Comparison of ENCODE assay signal across 9 mouse cellular contexts in genomic region chr7:130681798-130682197, GRCm38 (mm10).
DNase-seq lines count a peak whose midpoint lies in the region; ATAC-seq lines count a peak whose summit lies in the region.
"Had no signal": no experiment of that assay in that cellular context is flagged by ENCODE, and none has a peak within 500 bp of the region (broad histone marks: within the 10 kb centered on the region; RNA-seq: fewer than 3 reads in every experiment).

No protein-coding gene starts in this region.

- H3K27me3 ChIP-seq in hindbrain, embryonic 11.5 days (ENCODE audit: control insufficient read depth, insufficient read depth, low read length), result no peaks in the 10 kb centered on the region
- H3K27me3 ChIP-seq in hindbrain, embryonic 12.5 days, result no peaks in the 10 kb centered on the region
- no peaks in the 10 kb centered on the region for H3K27me3 ChIP-seq in limb, embryonic 15.5 days
- no peaks in the 10 kb centered on the region for H3K27me3 ChIP-seq in liver, embryonic 11.5 days (replicated peaks; ENCODE audit: control insufficient read depth, insufficient read depth, low read length)

- H3K27ac ChIP-seq in hindbrain, embryonic 11.5 days (ENCODE audit: low read depth, low read length), result no peak overlapping the region
- no peak overlapping the region for H3K27ac ChIP-seq in hindbrain, embryonic 12.5 days
- H3K27ac ChIP-seq in limb, embryonic 15.5 days, result peak overlapping the region; percentile 47; the same call in 1 of the 2 replicates
- no peak overlapping the region for H3K27ac ChIP-seq in liver, embryonic 11.5 days (ENCODE audit: low read depth, low read length)

- no peak for ATAC-seq in hindbrain, embryonic 11.5 days (ENCODE audit: low FRiP score)
- no peak for ATAC-seq in hindbrain, embryonic 12.5 days (ENCODE audit: low FRiP score)
- ATAC-seq in limb, embryonic 15.5 days (ENCODE audit: insufficient number of reproducible peaks, low FRiP score, low TSS enrichment, low read depth), result no peak
- ATAC-seq in liver, embryonic 11.5 days (replicated peaks; ENCODE audit: low FRiP score), result no peak

- 0 out of 2 replicates have a peak overlapping the region, but pooled peaks have one; percentile 27 for H3K9ac ChIP-seq in hindbrain, embryonic 11.5 days (ENCODE audit: low read depth, low read length)
- H3K9ac ChIP-seq in hindbrain, embryonic 12.5 days, result no peak overlapping the region; the same call in 1 of the 2 replicates
- H3K9ac ChIP-seq in limb, embryonic 15.5 days, result no peak overlapping the region
- no peak overlapping the region for H3K9ac ChIP-seq in liver, embryonic 11.5 days (ENCODE audit: low read depth, low read length)

- DNase-seq in hindbrain, embryonic 11.5 days (ENCODE audit: low spot score), result no peak
- DNase-seq in adrenal gland, postnatal 14 days, result peak; percentile 61
- peak; percentile 64 to 69 for DNase-seq in frontal cortex, postnatal 14 days (ENCODE audit: low spot score in 2 of 2)
- DNase-seq in kidney, postnatal 14 days, result peak; percentile 84
- DNase-seq in B cell, adult 2 months, result no peak
- DNase-seq in liver, embryonic 11.5 days (ENCODE audit: low spot score), result no peak

- no peaks in the 10 kb centered on the region for H3K36me3 ChIP-seq in hindbrain, embryonic 11.5 days (ENCODE audit: control insufficient read depth, insufficient read depth, low read length)
- no peaks in the 10 kb centered on the region for H3K36me3 ChIP-seq in hindbrain, embryonic 12.5 days
- no peaks in the 10 kb centered on the region for H3K36me3 ChIP-seq in limb, embryonic 15.5 days
- H3K36me3 ChIP-seq in liver, embryonic 11.5 days (ENCODE audit: control insufficient read depth, insufficient read depth, low read length), result no peaks in the 10 kb centered on the region
- H3K36me3 ChIP-seq: G1E had no signal

- H3K4me3 ChIP-seq in hindbrain, embryonic 11.5 days (ENCODE audit: low read depth, low read length), result no peak overlapping the region
- H3K4me3 ChIP-seq in hindbrain, embryonic 12.5 days, result no peak overlapping the region
- no peak overlapping the region for H3K4me3 ChIP-seq in limb, embryonic 15.5 days
- H3K4me3 ChIP-seq in liver, embryonic 11.5 days (ENCODE audit: low read depth, low read length), result no peak overlapping the region

- H3K4me2 ChIP-seq in hindbrain, embryonic 11.5 days (replicated peaks; ENCODE audit: low read depth, low read length), result no peak overlapping the region
- no peak overlapping the region for H3K4me2 ChIP-seq in hindbrain, embryonic 12.5 days (replicated peaks)
- no peak overlapping the region for H3K4me2 ChIP-seq in limb, embryonic 15.5 days
- H3K4me2 ChIP-seq in liver, embryonic 11.5 days, result no peak overlapping the region

- no peaks in the 10 kb centered on the region for H3K9me3 ChIP-seq in hindbrain, embryonic 11.5 days (ENCODE audit: control insufficient read depth, low read length)
- no peaks in the 10 kb centered on the region for H3K9me3 ChIP-seq in hindbrain, embryonic 12.5 days (replicated peaks)
- no peaks in the 10 kb centered on the region for H3K9me3 ChIP-seq in limb, embryonic 15.5 days
- H3K9me3 ChIP-seq in liver, embryonic 11.5 days (ENCODE audit: control insufficient read depth, low read length), result no peaks in the 10 kb centered on the region

- WGBS in hindbrain, embryonic 11.5 days, result 86% methylated on average over 4 of the region's 4 CpGs
- WGBS in hindbrain, embryonic 12.5 days, result 85% methylated on average over 4 of the region's 4 CpGs
- WGBS in limb, embryonic 15.5 days, result 53% methylated on average over 4 of the region's 4 CpGs
- 78% methylated on average over 4 of the region's 4 CpGs for WGBS in liver, embryonic 11.5 days

- H3K4me1 ChIP-seq in hindbrain, embryonic 11.5 days (replicated peaks; ENCODE audit: control insufficient read depth, insufficient read depth, low read length), result no peaks in the 10 kb centered on the region
- H3K4me1 ChIP-seq in hindbrain, embryonic 12.5 days, result peaks cover 21% of the 10 kb centered on the region
- H3K4me1 ChIP-seq in limb, embryonic 15.5 days, result peaks cover 25% of the 10 kb centered on the region
- H3K4me1 ChIP-seq in liver, embryonic 11.5 days (replicated peaks; ENCODE audit: control insufficient read depth, insufficient read depth, low read length), result no peaks in the 10 kb centered on the region

Comparison
In these comparisons a context has a peak if more than half of its experiments do, and no peak if none do; other contexts are left out.
1. DNase-seq: peak in adrenal gland, postnatal 14 days (single experiment), frontal cortex, postnatal 14 days (2 of 2) and kidney, postnatal 14 days (single experiment); none in hindbrain, embryonic 11.5 days (single experiment), B cell, adult 2 months (0 of 2) and liver, embryonic 11.5 days (single experiment).